Mouse (Mus musculus) C2C12 (cell line): Measurements from ENCODE around the gene Gse1. TPM values are rescaled to one million over a fixed set of nuclear protein-coding genes. Genes with fewer than 3 reads are reported as not detected.

Experiments used
- H3K27me3 ChIP-seq: one replicate; pipeline ENCODE4 v1.6.1; 2011; ENCODE audit not compliant: control insufficient read depth, insufficient read depth, insufficient read length
- H3K36me3 ChIP-seq: one replicate; pipeline ENCODE4 v1.6.1; 2011; ENCODE audit not compliant: control insufficient read depth, insufficient read depth
- H3K4me3 ChIP-seq: one replicate; pipeline ENCODE4 v1.5.1; 2011; ENCODE audit warnings: mild to moderate bottlenecking, control low read depth; ENCODE audit not compliant: poor library complexity, insufficient read depth, severe bottlenecking
- H3K79me2 ChIP-seq: one replicate; pipeline ENCODE4 v1.6.1; 2011; ENCODE audit not compliant: control insufficient read depth, insufficient read depth
- H3K79me3 ChIP-seq: one replicate; pipeline ENCODE4 v1.6.1; 2011; ENCODE audit warnings: low read depth, control low read depth
- H3ac ChIP-seq: one replicate; pipeline ENCODE3; 2011; ENCODE audit warnings: low read depth; ENCODE audit not compliant: control insufficient read depth, insufficient read length
- CEBPB ChIP-seq: IDR thresholded peaks from one replicate; pipeline ENCODE4 v1.6.1; 2011; ENCODE audit warnings: low read depth, mild to moderate bottlenecking, control low read depth, moderate library complexity
- CTCF ChIP-seq: IDR thresholded peaks from one replicate; pipeline ENCODE4 v1.5.1; 2011; ENCODE audit not compliant: control insufficient read depth, insufficient read depth, insufficient read length
- FOSL1 ChIP-seq: IDR thresholded peaks from one replicate; pipeline ENCODE4 v1.8.0; 2011; ENCODE audit warnings: mild to moderate bottlenecking, low read length; ENCODE audit not compliant: poor library complexity, insufficient read depth, severe bottlenecking
- MAX ChIP-seq: IDR thresholded peaks from one replicate; pipeline ENCODE4 v1.6.1; 2011; ENCODE audit warnings: mild to moderate bottlenecking, control low read depth
- MYOD1 ChIP-seq: IDR thresholded peaks from one replicate; pipeline ENCODE4 v1.6.1; 2011; ENCODE audit warnings: low read depth; ENCODE audit not compliant: control insufficient read depth, insufficient read length
- MYOG ChIP-seq: IDR thresholded peaks from one replicate; pipeline ENCODE4 v1.6.1; 2011; ENCODE audit not compliant: control insufficient read depth, insufficient read length; ENCODE audit errors: extremely low read depth
- USF1 ChIP-seq: IDR thresholded peaks from one replicate; pipeline ENCODE4 v1.6.1; 2011; ENCODE audit warnings: low read depth, mild to moderate bottlenecking, control low read depth, moderate library complexity
- polyA plus RNA-seq: library from polyadenylated mRNA; unstranded; fragments of >200 nt; fragmentation: generic; extraction: Trizol; gene quantifications from one replicate; pipeline ENCODE4 v1.2.1, GENCODE M21; 2012; ENCODE audit warnings: missing spikeins

Gse1 gene
- polyA plus RNA-seq, 1 experiment: 15.6 TPM

DNA sequence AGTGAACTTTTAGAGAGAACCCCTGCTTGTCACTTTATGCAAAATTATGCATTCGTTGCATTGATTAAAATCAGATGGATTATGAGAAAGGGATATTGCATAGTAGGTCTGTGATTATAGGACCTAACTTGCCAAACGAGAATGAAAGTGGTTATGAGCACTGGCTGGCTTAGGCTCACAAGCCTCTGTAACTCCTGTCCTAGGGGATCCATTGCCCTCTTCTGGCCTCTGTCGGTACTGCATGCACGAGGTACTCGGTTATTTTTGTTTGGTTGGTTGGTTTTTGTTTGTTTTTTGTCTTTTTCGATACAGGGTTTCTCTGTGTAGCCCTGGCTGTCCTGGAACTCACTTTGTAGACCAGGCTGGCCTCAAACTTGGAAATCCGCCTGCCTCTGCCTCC lies 379.6 kb downstream of the Gse1 start:
- H3K36me3 ChIP-seq: no peaks in the 10 kb centered on the region
- no peak for TF ChIP-seq MAX
- TF ChIP-seq MYOG: no peak
- no peak for TF ChIP-seq CEBPB
- TF ChIP-seq CTCF: peak; percentile 41
- no peak for TF ChIP-seq USF1
- TF ChIP-seq FOSL1: no peak
- no peak for TF ChIP-seq MYOD1
- H3K79me2 ChIP-seq: no peaks in the 10 kb centered on the region
- no peaks in the 10 kb centered on the region for H3K79me3 ChIP-seq
- H3K27me3 ChIP-seq: peaks cover 6% of the 10 kb centered on the region
- H3K4me3 ChIP-seq: no peak overlapping the region
- no peak overlapping the region for H3ac ChIP-seq

DNA sequence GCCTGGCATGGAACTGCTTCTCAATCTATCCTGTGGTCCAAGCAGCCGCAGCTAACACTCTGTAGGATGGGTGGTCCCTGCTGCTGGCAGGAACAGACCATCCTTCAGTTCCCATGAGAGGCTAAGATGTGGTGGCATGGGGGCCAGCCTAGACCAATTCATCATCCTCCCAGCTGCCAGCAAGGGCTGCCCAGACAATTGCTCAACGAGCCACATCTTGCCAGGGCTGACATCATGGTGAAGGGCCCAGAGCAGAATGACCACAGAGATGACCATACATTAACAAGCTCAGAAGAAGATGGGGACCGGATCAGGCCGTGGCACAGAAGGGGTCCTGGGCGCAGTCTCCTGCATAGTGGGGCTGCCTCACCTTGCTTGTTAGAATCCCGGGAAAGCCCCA lies 382.6 kb downstream of the Gse1 start:
- no peaks in the 10 kb centered on the region for H3K79me2 ChIP-seq
- TF ChIP-seq CEBPB (peak; percentile 55), MAX (no peak), MYOD1 (peak; percentile 42)
- peaks cover 4% of the 10 kb centered on the region for H3K27me3 ChIP-seq

GRCm38 (mm10) chr8:120614491-120614890 lies 386.2 kb downstream of the Gse1 start:
- Histone ChIP-seq H3K79me2 (no peaks in the 10 kb centered on the region), H3K27me3 (no peaks in the 10 kb centered on the region), H3K36me3 (no peaks in the 10 kb centered on the region), H3K4me3 (no peak overlapping the region), H3K79me3 (no peaks in the 10 kb centered on the region), H3ac (no peak overlapping the region)
- TF ChIP-seq MAX: no peak
- TF ChIP-seq USF1: no peak
- no peak for TF ChIP-seq MYOG
- TF ChIP-seq CEBPB: no peak
- no peak for TF ChIP-seq MYOD1
- no peak for TF ChIP-seq FOSL1
- TF ChIP-seq CTCF: no peak

More for the DNA sequence above, 382.6 kb downstream of the Gse1 start:
- H3K4me3 ChIP-seq: no peak overlapping the region
- no peaks in the 10 kb centered on the region for H3K36me3 ChIP-seq
- H3K79me3 ChIP-seq: no peaks in the 10 kb centered on the region
- no peak overlapping the region for H3ac ChIP-seq

DNA sequence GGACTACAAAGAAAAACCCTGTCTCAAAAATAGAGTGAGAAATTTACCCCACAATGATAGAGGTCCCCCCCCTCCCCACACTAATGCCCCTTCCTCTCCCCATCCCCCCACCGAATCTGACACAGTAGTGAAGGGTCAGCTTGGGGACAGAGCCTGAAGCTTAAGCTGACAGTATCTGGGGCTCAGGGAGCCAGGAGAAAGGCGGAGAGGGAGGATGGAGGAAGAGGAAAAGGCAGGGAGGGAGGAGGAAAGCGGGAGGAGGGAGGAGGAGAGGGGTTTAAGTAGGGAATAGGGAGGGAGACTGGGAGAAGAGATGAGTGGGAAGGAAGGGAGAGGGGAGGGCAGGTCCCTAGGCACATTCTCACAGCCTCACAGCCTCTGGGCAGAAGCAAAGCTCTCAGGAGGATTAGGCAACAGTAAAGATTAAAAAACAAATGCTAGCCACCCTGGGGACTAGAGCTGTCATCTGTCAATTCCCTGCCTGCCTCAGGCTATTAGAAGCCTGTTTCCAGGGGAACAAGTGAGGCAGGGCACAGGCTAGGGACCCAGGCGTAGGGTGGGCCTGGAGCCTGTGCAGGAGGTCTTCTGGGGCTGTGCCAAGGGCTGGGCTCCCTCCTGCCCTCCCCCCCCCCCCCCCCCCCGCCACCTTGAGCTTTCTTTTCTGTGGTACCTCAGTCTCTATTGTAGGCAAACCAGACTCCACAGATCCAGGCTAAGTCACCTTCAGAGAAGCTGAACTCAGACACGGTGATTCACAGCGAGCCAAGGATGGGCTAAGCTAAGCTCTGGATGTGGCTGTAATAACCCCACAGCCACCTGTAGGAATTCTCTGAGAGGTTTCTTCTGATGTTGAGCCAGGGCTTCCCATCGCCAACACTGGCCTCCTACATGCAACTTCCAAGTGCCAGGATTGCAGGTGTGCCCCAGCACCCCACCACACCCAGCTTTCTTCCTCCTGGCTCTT lies 388.7 kb downstream of the Gse1 start:
- no peak overlapping the region for H3ac ChIP-seq
- no peak overlapping the region for H3K4me3 ChIP-seq
- no peaks in the 10 kb centered on the region for H3K36me3 ChIP-seq
- H3K27me3 ChIP-seq: no peaks in the 10 kb centered on the region
- no peaks in the 10 kb centered on the region for H3K79me2 ChIP-seq
- TF ChIP-seq MYOG: no peak
- no peak for TF ChIP-seq USF1
- TF ChIP-seq FOSL1: no peak
- TF ChIP-seq MAX: no peak
- TF ChIP-seq MYOD1: no peak
- no peak for TF ChIP-seq CTCF
- no peak for TF ChIP-seq CEBPB
- H3K79me3 ChIP-seq: no peaks in the 10 kb centered on the region

DNA sequence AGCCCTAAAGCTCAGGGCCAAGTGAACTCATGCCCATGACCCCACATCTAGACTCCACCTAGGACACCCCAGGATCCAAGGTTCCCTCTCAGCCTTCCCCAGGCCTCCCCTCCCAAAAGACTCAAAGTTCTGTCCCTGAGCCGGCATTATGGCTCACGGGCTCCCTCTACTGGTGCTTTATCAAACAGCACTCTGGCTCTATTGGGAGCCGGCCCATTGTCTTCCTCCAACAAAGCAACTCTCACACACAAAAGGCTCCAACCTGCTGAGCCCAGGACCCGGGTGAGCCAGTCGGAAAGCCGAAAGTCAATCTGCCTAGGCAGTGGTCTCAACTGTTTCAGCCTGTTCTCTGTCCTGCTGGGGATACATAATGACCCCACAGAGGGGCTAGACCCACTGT lies 389.9 kb downstream of the Gse1 start:
- no peak overlapping the region for H3ac ChIP-seq
- no peak overlapping the region for H3K4me3 ChIP-seq
- H3K79me3 ChIP-seq: no peaks in the 10 kb centered on the region
- no peaks in the 10 kb centered on the region for H3K36me3 ChIP-seq
- no peak for TF ChIP-seq CEBPB
- peak; percentile 28 for TF ChIP-seq CTCF
- H3K79me2 ChIP-seq: no peaks in the 10 kb centered on the region
- H3K27me3 ChIP-seq: no peaks in the 10 kb centered on the region
